Mouse (Mus musculus) myocyte (in vitro differentiated cells): ENCODE data around the gene Actc1.

Experiments used
- E2F4 ChIP-seq: IDR thresholded peaks from one replicate; pipeline ENCODE4 v1.6.1; 2011; ENCODE audit warnings: mild to moderate bottlenecking, control low read depth, moderate library complexity; ENCODE audit not compliant: insufficient read depth
- MAX ChIP-seq: IDR thresholded peaks from one replicate; pipeline ENCODE4 v1.6.1; 2011; ENCODE audit warnings: low read depth, mild to moderate bottlenecking, control low read depth
- MYOD1 ChIP-seq, 3 experiments: IDR thresholded peaks; one replicate each; pipeline ENCODE4 v1.6.1; 2011; ENCODE audit warnings: control low read depth in 2 of 3, low read depth in 2 of 3, mild to moderate bottlenecking in 2 of 3, moderate library complexity in 1 of 3; ENCODE audit not compliant: insufficient read length in 2 of 3, control insufficient read depth in 1 of 3
- MYOG ChIP-seq, 3 experiments: IDR thresholded peaks; one replicate each; pipeline ENCODE4 v1.6.1; 2011; ENCODE audit warnings: control low read depth in 2 of 3, low read depth in 2 of 3, mild to moderate bottlenecking in 2 of 3; ENCODE audit not compliant: insufficient read length in 2 of 3, control insufficient read depth in 1 of 3, insufficient read depth in 1 of 3
- POLR2A ChIP-seq: IDR thresholded peaks from one replicate; pipeline ENCODE4 v1.6.1; 2011; ENCODE audit warnings: low read depth, mild to moderate bottlenecking, control low read depth, moderate library complexity; ENCODE audit not compliant: insufficient read length
- POLR2AphosphoS2 ChIP-seq: IDR thresholded peaks from one replicate; pipeline ENCODE4 v1.6.1; 2011; ENCODE audit warnings: low read depth, control low read depth; ENCODE audit not compliant: insufficient read length
- TCF12 ChIP-seq: IDR thresholded peaks from one replicate; pipeline ENCODE4 v1.6.1; 2011; ENCODE audit warnings: mild to moderate bottlenecking, control low read depth; ENCODE audit not compliant: poor library complexity, insufficient read depth, severe bottlenecking
- USF1 ChIP-seq: IDR thresholded peaks from one replicate; pipeline ENCODE4 v1.6.1; 2011; ENCODE audit warnings: low read depth, mild to moderate bottlenecking, control low read depth, moderate library complexity

GRCm38 (mm10) chr2:114096570-114096969 lies 43.2 kb upstream of the Actc1 start:
- TF ChIP-seq USF1 (no peak), TCF12 (no peak), POLR2A (no peak), E2F4 (no peak), POLR2AphosphoS2 (no peak), MAX (no peak), MYOG (IDR thresholded peaks at IDR 0.05; ENCODE audit: control insufficient read depth in 1 of 3, insufficient read depth in 1 of 3, insufficient read length in 2 of 3, low read depth in 2 of 3) (no peak), MYOD1 (IDR thresholded peaks at IDR 0.05; ENCODE audit: control insufficient read depth in 1 of 3, insufficient read length in 2 of 3, low read depth in 2 of 3) (no peak)
